ENCODE assay signal across 22 mouse cellular contexts in the genomic region with DNA sequence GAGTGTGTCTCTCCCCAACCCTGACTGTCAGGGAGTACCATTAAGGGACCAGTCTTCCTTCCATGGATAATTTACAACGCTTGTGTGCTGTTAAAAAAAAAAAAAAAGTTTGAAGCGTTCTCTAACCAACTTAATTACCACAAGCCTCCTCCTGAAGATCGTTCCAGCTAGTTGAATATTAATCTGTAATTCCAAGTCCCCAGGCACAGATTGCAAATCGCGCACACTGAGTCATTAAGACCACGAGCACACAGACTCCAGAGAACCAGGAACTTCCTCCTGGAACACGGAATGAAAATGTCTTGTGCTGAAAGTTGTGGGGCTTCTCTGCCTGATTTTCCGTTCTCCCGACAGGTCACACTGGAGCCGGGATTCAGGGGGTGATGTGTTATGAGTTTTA.
DNase-seq lines count a peak whose midpoint lies in the region; ATAC-seq lines count a peak whose summit lies in the region.
"Had no signal": no experiment of that assay in that cellular context is flagged by ENCODE, and none has a peak within 500 bp of the region (broad histone marks: within the 10 kb centered on the region; RNA-seq: fewer than 3 reads in every experiment).

No protein-coding gene starts in this region.

- no peaks in the 10 kb centered on the region for H3K36me3 ChIP-seq in intestine, embryonic 14.5 days (ENCODE audit: control insufficient read depth, insufficient read depth, low read length)
- H3K36me3 ChIP-seq: embryonic facial prominence, embryonic 12.5 days; heart, embryonic 10.5 days; hindbrain, embryonic 15.5 days; limb, embryonic 15.5 days; liver, embryonic 15.5 days; neural tube, embryonic 12.5 days had no signal

- no peaks in the 10 kb centered on the region for H3K9me3 ChIP-seq in intestine, embryonic 14.5 days (ENCODE audit: control insufficient read depth, low read length)
- H3K9me3 ChIP-seq: embryonic facial prominence, embryonic 12.5 days; heart, embryonic 10.5 days; hindbrain, embryonic 15.5 days; limb, embryonic 15.5 days; liver, embryonic 15.5 days; neural tube, embryonic 12.5 days had no signal

- H3K27me3 ChIP-seq in intestine, embryonic 14.5 days (replicated peaks; ENCODE audit: control insufficient read depth, insufficient read depth, low read length): no peaks in the 10 kb centered on the region
- H3K27me3 ChIP-seq: embryonic facial prominence, embryonic 12.5 days; limb, embryonic 15.5 days; neural tube, embryonic 12.5 days had no signal

- H3K4me2 ChIP-seq in intestine, embryonic 14.5 days (ENCODE audit: low read length): no peak overlapping the region
- H3K4me2 ChIP-seq: embryonic facial prominence, embryonic 12.5 days; hindbrain, embryonic 15.5 days; limb, embryonic 15.5 days; liver, embryonic 15.5 days; neural tube, embryonic 12.5 days had no signal

- H3K4me1 ChIP-seq in intestine, embryonic 14.5 days (replicated peaks; ENCODE audit: control insufficient read depth, insufficient read depth, low read length): no peaks in the 10 kb centered on the region
- H3K4me1 ChIP-seq: embryonic facial prominence, embryonic 12.5 days; heart, embryonic 10.5 days; limb, embryonic 15.5 days; liver, embryonic 15.5 days had no signal

- peak; percentile 12; the same call in 1 of the 2 replicates for ATAC-seq in intestine, embryonic 14.5 days (replicated peaks; ENCODE audit: low FRiP score, low TSS enrichment, low read depth)

- no peak overlapping the region for H3K9ac ChIP-seq in intestine, embryonic 14.5 days (ENCODE audit: low read length)
- H3K9ac ChIP-seq: embryonic facial prominence, embryonic 12.5 days; hindbrain, embryonic 15.5 days; limb, embryonic 15.5 days; liver, embryonic 15.5 days; neural tube, embryonic 12.5 days had no signal

- peak overlapping the region; percentile 57 for H3K27ac ChIP-seq in intestine, embryonic 14.5 days (ENCODE audit: low read depth)
- H3K27ac ChIP-seq: embryonic facial prominence, embryonic 12.5 days; gastrocnemius, adult 2 months; heart, embryonic 10.5 days; hindbrain, embryonic 15.5 days; limb, embryonic 15.5 days; liver, embryonic 15.5 days; neural tube, embryonic 12.5 days had no signal

- DNase-seq in kidney, adult 11 months: peak; percentile 57
- DNase-seq in kidney, postnatal 10 days: no peak
- no peak for DNase-seq in intestine, embryonic 14.5 days (ENCODE audit: low spot score)
- peak; percentile 48 to 65 for DNase-seq in kidney, adult 8-10 months
- peak; percentile 44 for DNase-seq in kidney, postnatal 14 days
- no peak for DNase-seq in thymus, postnatal 36 days
- DNase-seq in gastrocnemius, adult 18-20 months (ENCODE audit: low spot score): no peak
- DNase-seq in adrenal gland, postnatal 25 days: no peak
- DNase-seq: cerebellum, adult 11 months; cerebellum, postnatal 14 days; gastrocnemius, adult 2 months; heart, postnatal 4 days; left cerebral cortex, postnatal 4 days; lung, postnatal 4 days; right cerebral cortex, postnatal 25 days; spleen, adult 18-20 months had no signal

- 60% methylated on average over 10 of the region's 10 CpGs for WGBS in intestine, embryonic 14.5 days

- H3K4me3 ChIP-seq in intestine, embryonic 14.5 days (ENCODE audit: low read depth, low read length): no peak overlapping the region
- H3K4me3 ChIP-seq: embryonic facial prominence, embryonic 12.5 days; gastrocnemius, adult 2 months; heart, embryonic 10.5 days; hindbrain, embryonic 15.5 days; limb, embryonic 15.5 days; liver, embryonic 15.5 days; neural tube, embryonic 12.5 days had no signal

Comparison
In these comparisons a context has a peak if more than half of its experiments do, and no peak if none do; other contexts are left out.
1. DNase-seq: peak in kidney, adult 11 months (single experiment), kidney, adult 8-10 months (2 of 2) and kidney, postnatal 14 days (single experiment); none in kidney, postnatal 10 days (single experiment), intestine, embryonic 14.5 days (single experiment), thymus, postnatal 36 days (0 of 2), gastrocnemius, adult 18-20 months (single experiment) and adrenal gland, postnatal 25 days (single experiment).